Mouse (Mus musculus) bone marrow macrophage, adult 2 months (primary cell): Measurements from ENCODE around the gene Sos2.

Experiments used
- CTCF ChIP-seq: IDR thresholded peaks from 2 replicates; pipeline ENCODE4 v1.5.1; 2012; ENCODE audit warnings: low read depth, mild to moderate bottlenecking, low read length, moderate library complexity
- POLR2A ChIP-seq: IDR thresholded peaks from 2 replicates; pipeline ENCODE4 v1.6.1; 2012; ENCODE audit warnings: mild to moderate bottlenecking, low read depth, low read length, borderline replicate concordance

DNA sequence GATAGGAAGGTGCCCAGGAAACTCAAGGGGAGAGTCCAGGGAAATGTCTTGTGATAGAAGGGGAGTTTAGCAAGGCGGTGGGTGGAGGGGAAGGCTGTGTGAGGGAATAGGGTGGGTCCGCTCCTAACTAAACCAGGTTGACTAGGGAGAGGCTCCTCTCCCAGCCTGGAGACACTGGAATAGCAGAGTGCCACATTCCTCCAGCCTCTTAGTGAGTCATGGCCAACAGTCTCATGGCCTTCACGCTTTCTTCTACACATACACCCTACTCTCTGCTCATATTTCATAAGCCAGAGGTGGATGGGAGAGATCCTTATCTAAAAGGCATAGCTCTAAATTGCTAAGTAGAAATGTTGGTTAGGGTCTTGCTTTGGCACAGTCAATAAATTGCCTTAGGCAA lies 111.7 kb downstream of the Sos2 start:
- TF ChIP-seq CTCF (no peak), POLR2A (no peak)
